Mouse (Mus musculus) midbrain, postnatal 0 days (tissue): ENCODE measurements around the gene Guk1. TPM values are rescaled to one million over a fixed set of nuclear protein-coding genes. Genes with fewer than 3 reads are reported as not detected.

Experiments used
- ATAC-seq: fragments of 200-750 bp; cut with Nextera tagmentation; 2 replicates; pipeline ENCODE4 v1.8.0; 2017; ENCODE audit warnings: moderate number of reproducible peaks, mild to moderate bottlenecking, moderate TSS enrichment, moderate library complexity; ENCODE audit not compliant: low FRiP score
- DNase-seq: peaks from one replicate; pipeline ENCODE4 v3.0.0-alpha.2; 2015; ENCODE audit warnings: low spot score
- H3K27ac ChIP-seq: fragments of 300-500 bp; sonication (generic); 2 replicates; pipeline ENCODE4 v1.5.1; 2014; ENCODE audit warnings: low read depth, mild to moderate bottlenecking, low read length, mixed read lengths
- H3K27me3 ChIP-seq: fragments of 300-500 bp; sonication (generic); 2 replicates; pipeline ENCODE4 v1.6.1; 2014; ENCODE audit warnings: low read length, control low read depth, mixed read lengths; ENCODE audit not compliant: insufficient read depth
- H3K36me3 ChIP-seq: fragments of 300-500 bp; sonication (generic); 2 replicates; pipeline ENCODE4 v1.6.1; 2014; ENCODE audit warnings: low read length, control low read depth, mixed read lengths; ENCODE audit not compliant: insufficient read depth
- H3K4me1 ChIP-seq: fragments of 300-500 bp; sonication (generic); 2 replicates; pipeline ENCODE4 v1.6.1; 2014; ENCODE audit warnings: mild to moderate bottlenecking, control low read depth, antibody characterized with exemption, low read length, mixed read lengths; ENCODE audit not compliant: insufficient read depth
- H3K4me2 ChIP-seq: fragments of 300-500 bp; sonication (generic); 2 replicates; pipeline ENCODE4 v1.6.1; 2014; ENCODE audit warnings: low read depth, mild to moderate bottlenecking, low read length, mixed read lengths; ENCODE audit not compliant: poor library complexity, severe bottlenecking
- H3K4me3 ChIP-seq: fragments of 300-500 bp; sonication (generic); 2 replicates; pipeline ENCODE4 v1.5.1; 2014; ENCODE audit warnings: low read depth, mild to moderate bottlenecking, low read length, moderate library complexity
- H3K9ac ChIP-seq: fragments of 300-500 bp; sonication (generic); replicated peaks from 2 replicates; pipeline ENCODE4 v1.6.1; 2014; ENCODE audit warnings: mild to moderate bottlenecking, low read length, moderate library complexity, mixed read lengths; ENCODE audit not compliant: poor library complexity, severe bottlenecking
- H3K9me3 ChIP-seq: fragments of 300-500 bp; sonication (generic); 2 replicates; pipeline ENCODE4 v1.6.1; 2016; ENCODE audit warnings: low read length, control low read depth
- CTCF ChIP-seq: IDR thresholded peaks from 2 replicates; pipeline ENCODE4 v1.5.1; 2016; ENCODE audit warnings: antibody characterized with exemption, mild to moderate bottlenecking
- WGBS: fragments of 180-500 bp; shearing (Covaris S2); extraction: QIAGEN DNeasy Blood & Tissue Kit; methylation state at CpG from one replicate; pipeline ENCODE4 v1.1.7; 2014; 5-methylcytosine and 5-hydroxymethylcytosine counted together
- polyA plus RNA-seq: library from polyadenylated mRNA; unstranded; fragments of >200 nt; fragmentation: Nextera tagmentation; extraction: Ambion mirVana; gene quantifications from 2 replicates; pipeline ENCODE4 v1.2.1, GENCODE M21; 2015
- total RNA-seq: library from RNA; depleted of rRNA; stranded (reverse); fragments of >200 nt; gene quantifications from 2 replicates; pipeline ENCODE4 v1.2.3, GENCODE M21; 2014

Guk1 gene
- total and polyA plus RNA-seq, 2 experiments from 2014 or later = 125 to 289 TPM

- Histone ChIP-seq H3K9ac (peak overlapping the region; percentile 80), H3K4me3 (peak overlapping the region; percentile 76), H3K4me2 (peak overlapping the region; percentile 64), H3K9me3 (no peaks in the 10 kb centered on the region), H3K27me3 (no peaks in the 10 kb centered on the region), H3K36me3 (peaks cover 5% of the 10 kb centered on the region), H3K4me1 (no peaks in the 10 kb centered on the region), H3K27ac (peak overlapping the region; percentile 87)
- ATAC-seq (peak; percentile 92), DNase-seq (peak; percentile 92)
- no peak for TF ChIP-seq CTCF
- under 1% methylated on average over 55 of the region's 59 CpGs for WGBS
Measured at GRCm38 (mm10) chr11:59191231-59192058, 567 bp downstream of the Guk1 start.

DNA sequence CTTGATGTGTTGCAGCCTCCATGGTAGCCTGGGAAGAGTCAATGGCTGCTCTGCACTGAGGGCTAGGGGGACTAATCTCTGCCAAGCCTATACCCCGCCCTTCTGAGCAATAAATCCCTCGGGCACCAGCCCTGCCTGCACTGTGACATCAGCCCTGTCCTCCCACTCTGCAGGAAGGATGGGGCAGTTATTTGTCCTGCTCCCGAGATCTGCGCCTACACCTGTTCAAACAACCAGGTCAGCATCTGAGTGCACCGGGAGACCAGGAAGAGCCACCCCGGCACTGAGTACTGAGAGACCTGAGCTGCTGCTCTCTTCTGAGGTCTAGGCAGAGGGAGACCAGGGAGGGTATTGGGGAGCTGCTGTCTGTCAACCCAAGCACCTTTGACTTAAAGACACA lies 4.3 kb downstream of the Guk1 start:
- no peaks in the 10 kb centered on the region for H3K9me3 ChIP-seq
- whole genome bisulfite sequencing = 87% methylated on average over 6 of the region's 6 CpGs
- no peak for TF ChIP-seq CTCF

GRCm38 (mm10) chr11:59185490-59185889 lies 6.5 kb downstream of the Guk1 start:
- Histone ChIP-seq H3K27ac (no peak overlapping the region), H3K9ac (no peak overlapping the region), H3K9me3 (no peaks in the 10 kb centered on the region), H3K27me3 (no peaks in the 10 kb centered on the region), H3K4me1 (no peaks in the 10 kb centered on the region), H3K4me2 (no peak overlapping the region), H3K4me3 (no peak overlapping the region), H3K36me3 (peaks cover 44% of the 10 kb centered on the region)
- 78% methylated on average over 5 of the region's 5 CpGs for WGBS
- no peak for ATAC-seq
- no peak for TF ChIP-seq CTCF
- no peak for DNase-seq

More for the DNA sequence above, 4.3 kb downstream of the Guk1 start:
- Histone ChIP-seq H3K36me3 (peaks cover 39% of the 10 kb centered on the region), H3K9ac (no peak overlapping the region), H3K27ac (no peak overlapping the region), H3K4me3 (no peak overlapping the region), H3K4me2 (no peak overlapping the region), H3K27me3 (no peaks in the 10 kb centered on the region), H3K4me1 (no peaks in the 10 kb centered on the region)
- DNase-seq (no peak), ATAC-seq (no peak)

- DNase-seq (peak; percentile 73), ATAC-seq (no peak)
- peak overlapping the region; percentile 13; the same call in 1 of the 2 replicates for H3K9ac ChIP-seq
- no peaks in the 10 kb centered on the region for H3K4me1 ChIP-seq
- TF ChIP-seq CTCF = peak; percentile 84
- 29% methylated on average over 3 of the region's 3 CpGs for WGBS
- H3K27ac ChIP-seq = no peak overlapping the region
- no peaks in the 10 kb centered on the region for H3K9me3 ChIP-seq
- no peak overlapping the region for H3K4me2 ChIP-seq
- peaks cover 44% of the 10 kb centered on the region for H3K36me3 ChIP-seq
- no peak overlapping the region for H3K4me3 ChIP-seq
- H3K27me3 ChIP-seq = no peaks in the 10 kb centered on the region
Measured at GRCm38 (mm10) chr11:59183821-59184220, 8.2 kb downstream of the Guk1 start.

DNA sequence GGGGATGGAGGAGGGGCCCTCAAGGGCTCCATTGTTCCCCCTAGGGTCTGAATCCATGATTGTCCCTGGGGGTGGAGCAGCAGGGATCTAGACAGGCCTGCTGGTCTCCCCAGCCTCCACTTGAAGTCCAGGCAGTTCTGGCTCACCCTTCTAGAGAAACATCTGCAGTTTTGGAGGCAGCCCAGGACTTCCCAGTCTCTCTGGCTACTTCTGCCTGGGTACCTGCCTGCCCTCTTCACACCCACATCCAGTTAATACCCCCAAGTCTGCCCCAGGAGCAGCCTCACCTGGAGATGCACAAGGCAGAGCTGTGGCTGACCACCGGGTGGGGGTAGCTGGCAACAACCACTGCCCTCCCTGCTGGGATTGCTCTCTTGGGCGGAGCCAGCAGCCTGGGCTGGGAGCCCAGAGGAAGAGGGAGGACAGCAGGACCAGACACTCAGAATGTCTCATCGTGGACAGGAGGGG lies 9.1 kb downstream of the Guk1 start, which contains the start of gene Gjc2:
Gene Gjc2, minus strand, starts transcription at position 350 of the 468 bp plus-strand sequence.
- TF ChIP-seq CTCF = no peak
- no peak within 1 kb of the TSS for H3K4me3 ChIP-seq
- H3K9ac ChIP-seq = peak within 1 kb of the TSS; percentile 13; the same call in 1 of the 2 replicates
- no peak for DNase-seq
- H3K4me2 ChIP-seq = no peak within 1 kb of the TSS
- ATAC-seq = 0 out of 2 replicates have a peak, but pooled peaks have one; percentile 10
- H3K36me3 ChIP-seq = peaks cover 44% of the 10 kb centered on the region
- no peak within 1 kb of the TSS for H3K27ac ChIP-seq
- WGBS = 40% methylated on average over 3 of the region's 3 CpGs
- H3K9me3 ChIP-seq = no peaks in the 10 kb centered on the region
- H3K4me1 ChIP-seq = no peaks in the 10 kb centered on the region
- peaks cover 8% of the 10 kb centered on the region for H3K27me3 ChIP-seq

GRCm38 (mm10) chr11:59176921-59177320 lies 15.1 kb downstream of the Guk1 start:
- peaks cover 44% of the 10 kb centered on the region for H3K27me3 ChIP-seq
- H3K9me3 ChIP-seq = no peaks in the 10 kb centered on the region
- H3K4me1 ChIP-seq = no peaks in the 10 kb centered on the region
- no peak overlapping the region for H3K4me3 ChIP-seq
- H3K36me3 ChIP-seq = no peaks in the 10 kb centered on the region
- DNase-seq (no peak), ATAC-seq (no peak)
- no peak overlapping the region for H3K4me2 ChIP-seq
- 12% methylated on average over 32 of the region's 34 CpGs for WGBS
- H3K9ac ChIP-seq = no peak overlapping the region
- TF ChIP-seq CTCF = no peak
- H3K27ac ChIP-seq = no peak overlapping the region
